Mouse (Mus musculus) left cerebral cortex, adult 2 months (tissue): ENCODE results near the gene Abcc1. TPM values are rescaled to one million over a fixed set of nuclear protein-coding genes. Genes with fewer than 3 reads are reported as not detected.

Experiments used
- DNase-seq, 2 experiments: peaks; one replicate each; pipeline ENCODE4 v3.0.0; 2021 to 2022; ENCODE audit warnings: low spot score in 2 of 2, mixed read lengths in 1 of 2; ENCODE audit errors: extremely low spot score in 1 of 2
- H3K27ac ChIP-seq: fragments of 200-600 bp; 2 replicates; pipeline ENCODE4 v1.8.1; 2022
- H3K4me3 ChIP-seq: fragments of 200-600 bp; 2 replicates; pipeline ENCODE4 v1.8.1; 2022
- CTCF ChIP-seq: fragments of 200-600 bp; IDR thresholded peaks from 2 replicates; pipeline ENCODE4 v1.8.1; 2022; ENCODE audit warnings: antibody characterized with exemption, mild to moderate bottlenecking, moderate library complexity
- intact Hi-C: fragments of 180-260 bp; cut with DNase I; formaldehyde crosslinking; loops from one replicate; pipeline ENCODE4 v1.15.1; 2025
- total RNA-seq, 2 experiments: library from RNA; stranded (reverse); gene quantifications; 2 replicates each; pipeline ENCODE4 v1.2.3; 2021

Gene Abcc1
- total RNA-seq, 2 experiments from 2014 or later = 16.4 to 18.4 TPM

- no peak for TF ChIP-seq CTCF
- DNase-seq = no peak
- Histone ChIP-seq H3K27ac (no peak overlapping the region), H3K4me3 (no peak overlapping the region)
- intact Hi-C loops = no loop called here
These were observed 59.3 kb downstream of the Abcc1 start for GRCm38 (mm10) chr16:14420496-14421132.

- no peak for TF ChIP-seq CTCF
- H3K27ac ChIP-seq = no peak overlapping the region
- H3K4me3 ChIP-seq = no peak overlapping the region
- intact Hi-C loops = no loop called here
- no peak for DNase-seq
These were observed 60.7 kb downstream of the Abcc1 start for GRCm38 (mm10) chr16:14422081-14422480.

GRCm38 (mm10) chr16:14429371-14429770 lies 68.0 kb downstream of the Abcc1 start:
- Histone ChIP-seq H3K27ac (no peak overlapping the region), H3K4me3 (no peak overlapping the region)
- intact Hi-C loops = no loop called here
- no peak for TF ChIP-seq CTCF
- peak in 1 of 2 experiments; percentile 8 for DNase-seq

- no peak for TF ChIP-seq CTCF
- Histone ChIP-seq H3K27ac (no peak overlapping the region), H3K4me3 (no peak overlapping the region)
- intact Hi-C loops = no loop called here
- no peak for DNase-seq
These were observed 71.6 kb downstream of the Abcc1 start for GRCm38 (mm10) chr16:14432996-14433395.

- intact Hi-C loops = no loop called here
- Histone ChIP-seq H3K4me3 (no peak overlapping the region), H3K27ac (no peak overlapping the region)
- TF ChIP-seq CTCF = no peak
- DNase-seq = no peak
These were observed 74.2 kb downstream of the Abcc1 start for GRCm38 (mm10) chr16:14435526-14435925.

GRCm38 (mm10) chr16:14437446-14437982 lies 76.2 kb downstream of the Abcc1 start:
- Histone ChIP-seq H3K4me3 (no peak overlapping the region), H3K27ac (no peak overlapping the region)
- no peak for TF ChIP-seq CTCF
- no peak for DNase-seq
- intact Hi-C loops = no loop called here

- TF ChIP-seq CTCF = no peak
- no peak overlapping the region for H3K27ac ChIP-seq
- no peak for DNase-seq
- intact Hi-C loops = no loop called here
- no peak overlapping the region for H3K4me3 ChIP-seq
These were observed 77.2 kb downstream of the Abcc1 start for GRCm38 (mm10) chr16:14438561-14438960.

GRCm38 (mm10) chr16:14439081-14439480 lies 77.7 kb downstream of the Abcc1 start:
- no peak for DNase-seq
- intact Hi-C loops = no loop called here
- Histone ChIP-seq H3K27ac (no peak overlapping the region), H3K4me3 (no peak overlapping the region)
- no peak for TF ChIP-seq CTCF

GRCm38 (mm10) chr16:14439801-14440614 lies 78.7 kb downstream of the Abcc1 start:
- Histone ChIP-seq H3K27ac (no peak overlapping the region), H3K4me3 (no peak overlapping the region)
- DNase-seq = no peak
- TF ChIP-seq CTCF = no peak
- intact Hi-C loops = no loop called here

- no peak overlapping the region for H3K27ac ChIP-seq
- no peak for DNase-seq
- H3K4me3 ChIP-seq = no peak overlapping the region
- TF ChIP-seq CTCF = no peak
- intact Hi-C loops = no loop called here
These were observed 82.9 kb downstream of the Abcc1 start for GRCm38 (mm10) chr16:14444059-14444855.

- intact Hi-C loops = no loop called here
- H3K27ac ChIP-seq = no peak overlapping the region
- DNase-seq = no peak
- H3K4me3 ChIP-seq = no peak overlapping the region
- peak; percentile 11 for TF ChIP-seq CTCF
These were observed 83.8 kb downstream of the Abcc1 start for GRCm38 (mm10) chr16:14445197-14445596.

- H3K27ac ChIP-seq = no peak overlapping the region
- intact Hi-C loops = no loop called here
- no peak for DNase-seq
- no peak overlapping the region for H3K4me3 ChIP-seq
- no peak for TF ChIP-seq CTCF
These were observed 86.0 kb downstream of the Abcc1 start for GRCm38 (mm10) chr16:14447366-14447765.
